Mouse (Mus musculus): ENCODE results near the gene Ccdc28b.

Gene Ccdc28b

DNA sequence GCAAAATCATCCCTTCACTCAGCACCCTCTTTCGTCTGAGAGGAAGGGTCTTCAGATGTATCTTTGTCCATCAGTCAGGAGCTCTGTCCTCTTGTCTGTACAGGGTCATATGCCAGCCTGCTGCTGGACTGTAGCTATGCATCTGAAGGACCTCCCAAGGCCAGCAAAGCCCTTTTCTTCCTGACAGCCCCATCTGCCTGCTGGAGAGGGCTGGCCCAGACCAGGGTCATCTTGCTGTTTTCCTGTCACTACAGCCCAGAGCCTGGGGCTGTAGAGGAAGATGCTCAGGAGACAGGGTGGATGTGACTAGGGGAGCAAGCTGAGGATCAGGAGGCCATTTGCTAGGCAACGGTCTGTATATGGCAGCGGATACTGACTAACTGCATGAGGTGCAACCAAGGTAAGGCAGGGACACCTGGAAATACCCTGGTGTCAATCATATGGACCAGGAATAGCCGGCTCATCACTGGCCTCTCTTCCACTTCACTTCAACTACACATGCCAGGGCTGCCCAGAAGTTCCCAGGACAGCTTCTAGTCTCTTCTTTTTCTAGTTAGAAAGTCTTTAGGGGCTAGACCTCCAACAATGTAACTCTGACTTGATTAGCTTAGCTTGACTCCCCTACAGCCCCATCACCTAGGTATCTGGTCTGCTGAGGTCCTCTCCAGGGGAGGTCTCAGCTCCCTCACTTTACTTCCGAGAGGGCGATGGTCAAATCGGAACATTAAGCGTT lies 778 bp downstream of the Ccdc28b start:
- DNase-seq = no peak

DNA sequence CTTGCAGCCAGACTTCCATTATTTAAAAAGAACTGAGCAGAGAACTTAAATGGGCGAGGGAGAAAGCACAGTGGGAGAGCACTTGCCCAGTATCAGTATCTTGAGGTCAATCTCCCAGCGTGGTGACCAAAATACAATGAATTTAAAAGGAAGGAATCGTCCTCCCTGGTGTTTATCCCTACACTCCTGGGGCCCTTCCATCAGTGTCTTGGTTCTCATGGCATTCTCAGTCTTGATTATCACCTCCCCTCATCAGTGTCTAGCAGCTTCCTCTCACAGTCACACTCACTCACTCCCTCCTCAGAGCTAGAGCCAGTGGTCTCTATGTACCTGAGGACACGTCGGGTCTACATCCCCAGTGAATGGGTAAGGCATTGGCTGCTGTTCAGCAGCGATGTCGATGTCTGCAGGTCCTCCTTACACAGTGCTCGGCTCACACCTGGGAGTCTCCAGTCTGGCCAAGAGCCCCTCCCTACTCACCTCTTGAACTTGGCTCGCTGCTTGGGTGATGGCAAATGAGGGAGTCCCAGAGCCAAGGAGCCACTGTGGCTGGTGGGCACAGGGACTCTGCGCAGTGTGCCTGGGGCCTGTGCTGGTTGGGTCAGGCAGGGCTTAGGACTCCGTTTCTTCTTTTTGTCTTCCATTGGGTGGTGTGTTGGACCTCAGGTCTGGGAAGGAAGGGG lies 1.5 kb downstream of the Ccdc28b start:
- DNase-seq = no peak

DNA sequence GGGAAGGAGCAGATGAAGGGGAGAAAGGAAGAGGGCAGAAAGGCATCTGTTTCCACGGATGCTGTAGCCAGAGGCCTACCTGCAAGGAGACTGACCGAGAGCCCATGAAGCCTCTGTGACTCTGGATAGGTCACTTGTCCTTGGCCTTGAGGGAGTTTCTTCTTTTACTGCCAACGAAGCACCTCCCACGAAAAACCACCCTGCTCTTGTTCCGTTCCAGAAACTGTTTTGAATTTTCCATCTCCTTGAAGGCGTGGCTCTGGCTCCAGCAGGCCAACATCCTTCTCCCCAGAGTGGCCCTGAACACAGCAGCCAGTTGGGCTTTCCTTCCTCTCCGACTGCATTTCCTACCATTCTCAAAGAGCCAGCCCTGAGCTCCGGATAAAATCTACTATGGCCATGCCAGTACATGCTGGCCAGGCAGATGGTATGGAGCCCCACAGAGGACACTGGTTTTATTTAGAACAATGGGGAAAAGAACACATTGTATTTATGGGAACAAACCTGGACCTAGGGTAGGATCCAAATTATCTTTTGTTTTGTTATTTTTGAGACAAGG lies 2.4 kb downstream of the Ccdc28b start:
- peak in 1 of 2 experiments; percentile 34 for DNase-seq

DNA sequence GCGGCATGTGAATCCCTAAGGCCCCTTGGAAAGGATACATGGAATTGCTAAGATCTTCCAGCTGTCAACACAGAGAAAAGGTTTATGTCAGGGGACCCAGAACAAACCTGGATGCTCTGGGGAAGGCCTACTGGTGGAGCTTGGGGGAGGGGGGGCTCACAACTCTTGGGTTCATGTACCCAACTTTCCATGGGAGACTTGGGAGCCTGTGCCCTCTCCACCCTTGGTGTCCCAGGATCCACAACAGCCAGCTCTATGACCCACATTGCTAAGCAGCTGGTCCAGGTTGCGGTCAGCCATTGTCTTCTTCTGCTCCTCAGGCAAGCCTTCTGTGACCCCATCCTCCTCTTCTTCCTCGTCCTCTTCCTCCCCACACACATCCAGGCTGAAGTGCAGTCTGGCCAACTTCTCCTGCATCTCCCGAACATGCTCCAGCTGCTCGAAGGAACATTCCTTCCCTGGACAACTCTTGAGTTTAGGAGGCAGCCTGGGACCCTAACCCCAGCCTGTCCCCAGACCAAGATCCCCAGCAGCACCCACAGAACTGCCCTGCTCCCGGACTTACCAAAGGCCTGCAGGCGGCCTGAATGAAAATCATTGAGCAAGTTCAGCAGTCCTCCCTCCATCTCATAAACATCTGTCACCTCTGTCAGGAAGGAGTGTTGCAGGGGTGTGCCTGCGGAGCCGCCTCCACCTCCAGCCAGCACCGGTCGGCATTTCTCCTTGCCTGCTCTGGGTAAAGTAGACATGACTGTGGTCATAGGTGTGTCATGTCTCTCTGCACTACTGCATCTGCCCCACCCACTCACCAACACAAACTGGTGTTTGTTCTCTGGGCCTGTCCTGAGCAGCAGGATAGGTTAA lies 3.1 kb downstream of the Ccdc28b start:
- no peak for DNase-seq

DNA sequence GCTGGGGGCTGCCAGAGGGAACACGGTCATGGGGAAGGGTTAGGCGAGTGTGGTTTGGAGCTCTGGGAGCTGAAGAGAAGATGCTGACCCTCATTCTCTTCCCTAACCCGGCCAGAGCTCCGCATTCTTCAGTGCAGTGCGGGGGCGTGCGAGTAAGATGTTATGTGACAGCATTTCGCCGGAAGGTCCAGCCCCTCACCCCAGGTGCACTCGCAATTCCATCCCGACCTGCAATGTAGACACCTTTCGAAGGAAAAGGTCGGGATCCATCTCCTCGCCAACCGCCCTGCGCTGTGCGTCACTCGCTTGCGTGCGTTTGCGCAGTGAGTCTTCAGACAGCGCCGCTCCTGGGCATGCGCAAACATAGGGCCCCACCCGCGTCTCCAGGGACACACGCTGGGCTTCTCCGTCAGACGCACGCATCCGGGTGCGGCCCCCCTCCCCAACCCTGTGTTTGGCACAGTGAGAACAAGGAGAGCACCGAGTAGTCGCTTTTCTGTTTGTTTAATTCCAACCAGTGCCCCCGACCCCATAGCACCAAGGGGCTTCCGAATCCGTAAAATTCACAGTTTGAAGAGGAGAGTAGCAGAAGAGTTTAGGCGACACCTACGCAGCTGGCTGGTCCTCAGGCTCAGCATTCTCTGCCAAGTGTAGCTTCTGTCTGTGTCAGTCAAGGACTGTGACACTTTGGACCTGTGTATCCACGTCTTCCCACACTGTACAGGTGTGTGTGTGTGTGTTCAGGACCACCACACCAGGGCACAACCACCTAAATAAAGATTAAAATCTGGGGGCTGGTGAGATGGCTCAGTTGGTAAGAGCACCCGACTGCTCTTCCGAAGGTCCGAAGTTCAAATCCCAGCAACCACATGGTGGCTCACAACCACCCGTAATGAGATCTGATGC lies 4.7 kb downstream of the Ccdc28b start, which contains the start of gene Iqcc:
Gene Iqcc (minus strand): TSS at position 314 of the 906 bp plus-strand sequence.
- peak; percentile 97 for DNase-seq

DNA sequence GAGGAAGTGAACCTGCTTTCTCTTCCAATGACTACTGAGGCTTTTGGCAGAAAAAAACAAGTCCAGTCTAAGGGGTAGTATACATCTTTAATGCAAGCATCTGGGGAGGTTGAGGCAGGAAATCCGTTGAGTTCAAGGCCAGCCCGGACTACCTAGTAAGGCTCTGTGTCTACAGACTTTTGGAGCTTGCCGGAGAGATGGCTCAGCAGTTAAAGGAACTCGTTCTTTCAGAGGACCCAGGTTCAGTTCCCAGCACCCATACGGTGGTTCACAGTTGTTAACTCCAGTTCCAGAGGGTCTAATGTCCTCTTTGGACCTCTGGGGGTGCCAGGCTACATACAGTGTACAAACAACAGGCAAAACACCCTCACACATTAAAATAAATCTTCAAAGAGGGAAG lies 5.7 kb downstream of the Ccdc28b start:
- no peak for DNase-seq

DNA sequence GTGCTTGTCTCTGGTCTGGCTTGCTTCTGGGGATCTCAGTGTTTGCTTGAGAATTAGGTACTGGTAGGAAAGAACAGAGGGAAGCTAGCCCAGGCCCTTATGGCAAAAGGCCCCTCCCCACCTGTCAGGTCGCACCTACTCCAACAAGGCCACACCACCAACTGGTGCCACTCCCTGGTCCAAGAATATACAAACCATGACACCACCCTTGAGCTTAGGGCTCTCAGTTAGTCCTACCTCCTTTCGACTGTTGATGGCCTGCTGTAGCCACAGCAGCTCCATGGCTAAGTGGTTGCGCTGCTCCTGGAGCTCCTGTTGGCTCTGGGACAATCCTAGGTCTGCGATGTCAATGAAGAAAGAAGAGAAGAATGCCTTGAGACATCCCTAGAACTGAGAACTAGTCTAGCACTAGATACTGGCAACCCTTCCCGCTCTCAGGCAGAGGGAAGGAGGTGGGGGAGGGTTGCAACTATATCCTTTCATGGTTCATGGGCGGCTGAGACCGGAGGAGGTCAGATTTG lies 6.6 kb downstream of the Ccdc28b start:
- no peak for DNase-seq

DNA sequence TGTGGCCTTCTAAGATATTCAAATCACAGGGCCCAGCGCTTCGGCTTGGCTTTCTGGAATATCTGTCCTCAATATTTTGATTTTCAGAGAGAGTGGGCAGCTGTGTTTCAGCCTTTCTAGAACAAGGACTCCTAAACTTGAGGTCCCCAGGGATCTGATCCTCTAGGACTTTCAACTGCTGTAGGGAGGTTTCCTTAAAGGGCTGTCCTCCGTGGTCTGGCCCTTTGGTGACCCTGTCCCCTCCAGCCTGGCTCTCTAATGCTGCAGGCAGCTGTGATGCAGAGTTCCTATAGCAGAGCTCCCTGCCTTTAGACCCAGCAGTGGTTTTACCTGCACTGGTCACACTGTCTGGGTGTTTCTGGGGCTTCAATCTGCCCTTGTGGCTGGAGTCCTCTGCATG lies 7.1 kb downstream of the Ccdc28b start:
- no peak for DNase-seq

DNA sequence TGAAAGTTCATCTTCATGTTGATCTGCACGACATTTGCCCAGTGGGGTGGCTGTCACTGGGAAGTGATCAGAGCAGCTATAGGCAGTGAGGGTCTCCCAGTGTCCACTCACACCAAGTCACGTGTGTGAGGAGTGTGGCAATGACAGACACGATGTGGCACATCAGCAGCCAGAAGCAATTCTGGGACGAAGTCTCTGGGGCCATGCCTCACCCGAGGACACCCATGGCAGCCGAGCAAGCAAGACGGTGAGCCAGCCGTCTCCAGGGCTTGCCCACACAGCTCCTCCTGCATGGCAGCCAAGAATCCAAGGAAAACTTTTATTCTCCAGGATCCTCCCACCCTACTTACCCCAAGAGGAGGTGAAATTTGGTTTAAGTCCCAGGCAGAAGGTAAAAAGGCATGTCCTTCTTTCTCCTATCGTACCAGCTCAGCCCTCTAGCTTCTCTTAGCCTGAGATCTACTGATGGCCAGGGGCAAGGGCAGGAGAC lies 7.9 kb downstream of the Ccdc28b start:
- DNase-seq = no peak

DNA sequence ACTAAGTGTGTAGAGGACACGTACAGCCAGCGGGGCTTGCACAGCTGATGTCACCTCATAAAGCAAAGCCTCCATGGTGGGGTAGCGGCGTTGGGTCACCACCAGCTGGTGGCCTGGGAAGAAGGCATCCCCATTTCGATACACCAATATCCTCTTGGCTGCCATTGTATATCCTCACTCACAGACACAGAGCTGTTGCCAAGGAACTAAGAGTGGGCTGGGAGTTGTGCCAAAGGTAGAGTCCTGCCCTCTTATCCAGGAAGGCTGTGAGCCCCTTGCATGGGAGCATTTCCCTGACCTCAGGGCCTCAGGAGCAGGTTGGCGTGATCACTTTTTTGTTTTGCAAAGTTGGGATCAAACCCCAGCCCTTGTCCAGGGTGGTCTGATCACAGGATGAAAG lies 9.7 kb downstream of the Ccdc28b start, which contains the start of gene Dcdc2b:
Gene Dcdc2b (minus strand): TSS at position 165 of the 400 bp plus-strand sequence.
- DNase-seq = no peak

DNA sequence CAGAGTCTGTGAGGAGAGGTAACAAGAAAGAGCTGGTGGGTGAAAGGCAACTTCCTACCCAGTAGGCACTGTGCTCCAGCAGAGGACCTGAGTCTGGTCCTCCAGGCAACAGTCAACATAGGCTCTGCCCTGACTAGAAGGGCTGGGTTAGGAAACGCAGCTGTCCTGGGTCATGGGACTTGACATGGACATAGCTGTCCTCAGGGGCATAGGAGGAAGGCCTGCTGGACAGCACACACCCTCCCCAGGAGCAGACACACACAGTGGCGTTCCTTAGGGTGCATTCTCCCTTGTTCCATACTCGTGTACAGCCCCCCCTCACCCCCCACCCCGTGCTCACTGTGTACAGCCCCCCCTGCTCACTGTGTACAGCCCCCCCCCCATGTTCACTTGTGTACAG lies 13.3 kb downstream of the Ccdc28b start:
- no peak for DNase-seq

DNA sequence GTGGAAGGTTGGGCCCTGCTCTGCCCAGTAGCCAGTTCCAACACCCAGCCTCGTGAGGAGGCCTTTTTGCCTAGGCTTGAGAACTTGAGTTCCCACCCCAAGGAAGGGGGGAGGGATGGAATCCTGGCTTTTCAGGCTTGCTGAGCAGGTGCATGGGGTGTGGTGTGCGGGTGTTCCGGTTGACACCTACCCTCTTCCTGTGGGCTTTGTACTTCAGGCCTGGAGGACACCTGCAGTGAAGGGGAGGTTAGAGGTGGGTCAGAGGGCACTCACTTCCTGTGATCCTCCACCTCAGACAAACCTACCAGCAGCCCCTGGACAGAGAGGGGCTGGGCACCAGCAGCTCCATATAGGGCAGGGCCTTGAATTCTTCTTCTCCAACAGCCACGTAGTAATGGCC lies 13.7 kb downstream of the Ccdc28b start:
- DNase-seq = no peak

DNA sequence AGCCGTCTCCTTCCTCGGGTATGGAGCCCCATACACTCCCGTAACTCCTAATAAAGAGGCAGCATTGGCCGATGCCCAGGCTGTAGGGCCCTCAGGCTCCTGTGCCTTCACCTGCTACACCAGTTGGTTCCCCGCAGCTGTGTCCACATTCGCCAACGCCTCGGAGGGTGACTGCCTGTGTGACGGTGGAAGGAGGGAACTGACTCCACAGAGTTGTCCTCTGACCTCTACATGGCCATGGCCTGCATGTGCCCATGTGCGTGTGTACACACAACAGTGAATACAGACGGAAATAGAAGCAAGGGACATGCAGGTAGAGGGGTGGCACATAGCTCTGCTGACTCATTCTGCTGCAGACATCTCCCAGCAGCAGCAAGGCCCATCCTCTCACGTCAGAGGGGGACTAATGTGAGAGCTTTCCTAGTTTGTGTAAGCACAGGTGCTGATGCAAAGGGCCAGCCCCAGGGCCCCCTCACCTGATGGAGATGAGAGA lies 14.6 kb downstream of the Ccdc28b start:
- no peak for DNase-seq

DNA sequence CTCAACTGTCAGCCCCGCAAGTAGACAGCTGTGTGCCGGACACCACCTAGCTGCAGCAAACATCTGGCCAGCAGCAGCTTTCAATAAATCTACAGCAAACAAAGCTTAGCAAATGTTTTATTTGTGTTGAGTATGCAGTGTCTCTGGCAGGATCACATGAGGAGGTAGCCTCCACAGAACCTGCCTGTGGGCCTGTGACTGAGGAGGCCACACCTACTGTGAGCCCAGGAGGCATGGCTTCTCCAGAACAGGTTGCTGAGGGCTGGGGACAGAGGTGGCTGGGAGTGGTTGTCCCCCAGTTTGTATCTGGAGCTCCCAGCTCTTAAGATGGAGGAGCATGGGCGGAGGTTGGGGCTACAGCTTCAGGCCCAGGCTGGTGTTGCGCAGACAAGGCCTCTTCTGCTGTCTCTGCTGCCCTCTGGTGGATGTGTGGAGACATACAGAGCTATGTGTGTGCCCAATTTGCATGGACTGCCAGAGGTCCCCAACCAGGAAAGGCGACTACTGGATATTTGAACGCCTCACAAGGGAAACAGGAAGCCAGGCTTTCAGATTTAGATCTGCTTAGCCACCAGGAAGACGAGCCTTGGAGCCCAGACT lies 15.2 kb downstream of the Ccdc28b start:
- peak; percentile 85 to 90 for DNase-seq

DNA sequence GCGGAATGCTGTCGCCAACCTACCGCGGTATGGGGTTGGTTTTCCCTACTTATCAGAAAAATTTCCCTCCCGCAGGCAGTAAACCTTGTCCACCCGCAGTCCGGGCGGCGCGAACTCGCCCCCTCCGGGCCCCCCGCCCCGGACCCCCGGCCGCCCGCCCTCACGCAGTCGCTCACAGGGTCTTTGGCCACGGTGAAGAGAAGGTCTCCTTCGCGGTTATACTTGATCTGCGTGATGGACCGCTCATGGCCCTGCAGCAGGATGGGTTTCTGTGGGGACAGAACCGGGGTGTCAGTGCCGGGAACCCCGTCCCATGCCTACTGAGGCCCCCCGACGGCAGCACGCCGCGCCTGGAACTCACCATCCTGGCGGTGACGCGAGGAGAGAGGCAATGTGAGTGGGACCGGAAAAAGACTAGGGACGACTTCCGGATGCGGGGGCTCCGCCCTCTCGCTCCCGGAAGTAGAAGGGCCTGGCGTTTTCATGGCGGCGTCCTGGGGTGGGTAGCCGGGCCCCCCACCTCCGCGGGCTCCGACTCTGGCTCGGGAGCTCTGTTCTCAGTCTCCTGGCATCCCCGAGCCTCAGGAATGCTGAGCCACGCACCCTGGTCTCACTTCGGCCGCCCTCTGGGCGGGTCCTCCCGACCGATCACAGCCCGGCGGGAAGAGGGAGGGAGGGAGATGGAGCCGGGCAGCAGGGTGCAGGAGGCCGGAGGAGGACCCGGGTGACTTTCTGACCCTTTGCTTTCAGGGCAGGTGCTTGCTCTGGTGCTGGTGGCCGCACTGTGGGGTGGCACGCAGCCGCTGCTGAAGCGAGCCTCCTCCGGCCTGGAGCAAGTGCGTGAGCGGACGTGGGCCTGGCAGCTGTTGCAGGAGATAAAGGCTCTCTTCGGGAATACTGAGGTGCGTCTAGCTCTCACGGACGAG lies 23.3 kb downstream of the Ccdc28b start, which contains the start of the genes Eif3i and Tmem234:
Gene Eif3i (minus strand): TSS at position 416 of the 926 bp plus-strand sequence.
Gene Tmem234 (plus strand): TSS at position 436 of the 926 bp plus-strand sequence.
- DNase-seq = peak; percentile 86 to 91

DNA sequence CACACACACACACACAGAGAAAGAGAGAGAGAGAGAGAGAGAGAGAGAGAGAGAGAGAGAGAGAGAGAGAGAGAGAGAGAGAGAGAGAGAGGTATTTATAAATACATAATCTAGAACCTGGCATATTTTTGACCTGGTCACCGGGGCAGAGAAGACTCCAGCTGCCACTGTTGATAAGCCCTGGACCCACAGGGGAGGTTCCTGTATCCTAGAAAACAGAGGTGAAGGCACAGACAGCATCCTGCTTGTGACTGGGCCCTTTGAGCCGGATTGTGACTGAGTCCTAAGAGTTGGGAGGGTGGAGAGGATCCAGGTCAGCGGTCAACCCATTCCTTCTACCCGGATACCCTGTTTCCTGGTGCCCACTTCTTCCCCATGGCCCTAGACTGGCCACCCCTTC lies 34.9 kb downstream of the Ccdc28b start:
- no peak for DNase-seq

DNA sequence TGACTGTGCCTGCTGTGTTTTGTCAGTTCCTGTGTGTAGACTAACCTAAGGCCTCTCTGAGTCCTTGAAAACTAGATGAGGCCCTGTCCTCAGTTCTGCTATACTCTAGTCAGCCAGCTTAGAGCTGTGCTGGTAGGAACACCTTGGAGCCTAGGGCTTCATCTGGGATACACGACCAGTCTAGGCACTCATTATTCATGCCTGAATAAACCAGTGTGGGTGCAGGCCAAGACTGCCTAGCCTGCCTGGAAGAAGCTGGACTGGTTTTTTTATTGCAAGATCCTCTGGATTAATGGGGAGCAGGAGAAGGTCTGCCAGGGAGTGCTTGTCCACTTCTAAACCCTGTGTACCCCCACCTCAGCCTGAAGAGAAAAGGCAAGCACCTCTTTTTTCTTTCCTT lies 36.8 kb downstream of the Ccdc28b start:
- DNase-seq = no peak

DNA sequence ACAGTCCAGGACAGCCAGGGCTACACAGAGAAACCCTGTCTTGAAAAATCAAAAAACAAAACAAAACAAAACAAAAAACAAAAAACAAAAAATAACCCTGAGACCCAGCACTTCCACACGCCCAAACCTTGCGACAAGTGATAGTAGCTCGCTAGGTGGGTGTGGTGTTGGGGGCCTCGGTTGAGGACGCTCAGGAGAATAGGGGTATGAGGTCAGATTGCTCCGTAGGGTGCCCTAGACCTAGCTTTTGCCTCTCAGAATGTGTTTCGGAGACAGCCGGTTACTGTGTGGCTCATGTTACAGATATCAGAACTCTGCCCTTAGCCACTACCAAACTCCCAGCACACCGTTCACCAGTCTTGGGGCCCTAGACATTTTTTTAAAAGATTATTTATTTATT lies 38.0 kb downstream of the Ccdc28b start:
- DNase-seq = no peak

DNA sequence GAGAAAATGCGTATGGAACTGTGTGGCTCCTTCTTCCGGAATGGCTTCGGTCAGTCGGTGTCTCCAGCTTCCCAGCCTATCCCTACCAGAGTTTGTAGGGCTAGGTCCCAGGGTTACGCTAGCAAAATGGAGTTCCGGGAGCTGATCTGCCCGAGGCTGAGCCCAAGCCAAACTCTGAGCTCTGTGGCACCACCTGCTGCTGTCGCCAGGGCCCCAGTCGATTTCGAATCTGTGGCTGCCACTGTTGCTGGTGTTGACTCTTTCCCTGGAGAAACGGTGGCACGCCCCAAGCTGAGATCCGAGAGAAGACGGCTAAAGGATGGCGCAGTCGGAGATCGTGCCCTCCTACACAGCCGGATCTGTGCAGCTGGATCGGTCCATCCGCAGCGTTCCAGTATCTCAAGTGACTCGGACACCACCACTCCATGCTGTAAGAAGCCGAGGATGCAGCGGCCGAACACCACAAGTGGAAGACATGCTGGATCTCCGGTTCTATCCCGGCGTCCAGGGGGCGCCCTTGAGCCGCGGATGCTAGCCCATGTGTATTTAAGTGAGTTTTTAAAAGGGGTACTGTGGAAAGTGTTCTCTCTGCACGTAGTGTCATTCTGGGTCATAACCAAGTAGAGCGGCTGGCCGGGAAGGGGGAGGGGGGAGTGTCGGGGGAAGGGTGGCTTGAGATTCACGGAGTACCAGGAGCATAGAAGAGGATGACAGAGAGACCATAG lies 38.7 kb downstream of the Ccdc28b start:
- peak; percentile 93 to 95 for DNase-seq

Measured in kidney, postnatal 4 days (tissue).